Mouse (Mus musculus): ENCODE results near the gene Tut7.

- TF ChIP-seq CTCF (IDR thresholded peaks at IDR 0.05; ENCODE audit: borderline replicate concordance, insufficient read depth, low read length) = no peak
- TF ChIP-seq POLR2A (IDR thresholded peaks at IDR 0.05; ENCODE audit: low read depth, low read length) = no peak
Measured at GRCm38 (mm10) chr13:59811581-59811980, 11.4 kb downstream of the Tut7 start.

All from embryonic fibroblast, embryonic 13.5 days (primary cell).